Mouse (Mus musculus): ENCODE measurements around the gene Ago4.

GRCm38 (mm10) chr4:126554462-126554861 lies 21.2 kb upstream of the Ago4 start:
- TF ChIP-seq CTCF (conservative IDR thresholded peaks at IDR 0.05; ENCODE audit: insufficient read depth, insufficient read length, low read depth, low read length) (no peak), POLR2A (IDR thresholded peaks at IDR 0.05; ENCODE audit: low read depth, low read length) (no peak)
